Mouse (Mus musculus): ENCODE measurements around the gene Dock4.

GRCm38 (mm10) chr12:40656438-40656837, 210.7 kb downstream of the Dock4 start:
- TF ChIP-seq POLR2A (IDR thresholded peaks at IDR 0.05; ENCODE audit: control insufficient read depth, low read depth, low read length) (no peak), CTCF (IDR thresholded peaks at IDR 0.05; ENCODE audit: control insufficient read depth, insufficient read depth, insufficient replicate concordance, low read depth, low read length) (no peak)
